Comparison of ENCODE assay signal across 21 mouse cellular contexts in genomic region chr10:127996690-127997089, GRCm38 (mm10). TPM values are rescaled to one million over a fixed set of nuclear protein-coding genes. Genes with fewer than 3 reads are reported as not detected.
"Had no signal": no experiment of that assay in that cellular context is flagged by ENCODE, and none has a peak within 500 bp of the region (broad histone marks: within the 10 kb centered on the region; RNA-seq: fewer than 3 reads in every experiment).

No protein-coding gene starts in this region.

- H3K9ac ChIP-seq: limb, embryonic 12.5 days; limb, embryonic 15.5 days; lung, embryonic 15.5 days had no signal

- H3K36me3 ChIP-seq: limb, embryonic 12.5 days; limb, embryonic 15.5 days; lung, embryonic 15.5 days; midbrain, embryonic 10.5 days had no signal

- H3K4me1 ChIP-seq: limb, embryonic 12.5 days; limb, embryonic 15.5 days; lung, embryonic 15.5 days; megakaryocyte, embryonic 14.5 days; midbrain, embryonic 10.5 days had no signal

- H3K9me3 ChIP-seq: limb, embryonic 15.5 days; lung, embryonic 15.5 days had no signal

- H3K4me3 ChIP-seq: limb, embryonic 12.5 days; limb, embryonic 15.5 days; lung, embryonic 15.5 days; megakaryocyte, embryonic 14.5 days; midbrain, embryonic 10.5 days had no signal

- DNase-seq: kidney, adult 18-20 months; kidney, postnatal 25 days; left cerebral cortex, postnatal 4 days; lung, adult 18-20 months; lung, postnatal 10 days; lung, postnatal 36 days; midbrain, embryonic 14.5 days; thymus, adult 18-20 months; thymus, postnatal 36 days had no signal

- H3K27me3 ChIP-seq: limb, embryonic 12.5 days; limb, embryonic 15.5 days; lung, embryonic 15.5 days; megakaryocyte, embryonic 14.5 days had no signal

- H3K4me2 ChIP-seq: limb, embryonic 12.5 days; limb, embryonic 15.5 days; lung, embryonic 15.5 days had no signal

- H3K27ac ChIP-seq: kidney, postnatal 0 days; limb, embryonic 12.5 days; limb, embryonic 15.5 days; lung, embryonic 15.5 days; midbrain, embryonic 10.5 days had no signal

RNA-seq across cellular contexts. Expression of gene Hsd17b6, which starts 10.7 kb away (rescaled TPM):
- polyA plus RNA-seq: kidney, embryonic 14.5 days; kidney, postnatal 0 days; limb, embryonic 12.5 days; limb, embryonic 15.5 days; lung, embryonic 15.5 days; midbrain, embryonic 10.5 days; midbrain, embryonic 14.5 days; midbrain, postnatal 0 days; neural tube, embryonic 11.5 days; neural tube, embryonic 14.5 days; stomach, embryonic 14.5 days; testis, adult 2 months had no signal
